In genomic region chr14:31313192-31313591, GRCm38 (mm10) we compare ENCODE assay signal across 19 mouse cellular contexts. TPM values are rescaled to one million over a fixed set of nuclear protein-coding genes. Genes with fewer than 3 reads are reported as not detected.
"Had no signal": no experiment of that assay in that cellular context is flagged by ENCODE, and none has a peak within 500 bp of the region (broad histone marks: within the 10 kb centered on the region; RNA-seq: fewer than 3 reads in every experiment).

No protein-coding gene starts in this region.

- DNase-seq: kidney, adult 11 months; kidney, adult 8-10 months; kidney, postnatal 10 days; kidney, postnatal 36 days; lung, adult 18-20 months; lung, postnatal 10 days; lung, postnatal 36 days; thymus, adult 18-20 months; thymus, postnatal 36 days had no signal

- H3K4me3 ChIP-seq: kidney, embryonic 15.5 days; lung, embryonic 15.5 days; megakaryocyte, embryonic 14.5 days; midbrain, embryonic 10.5 days; midbrain, embryonic 13.5 days; myocyte; neural tube, embryonic 13.5 days had no signal

- H3K27me3 ChIP-seq: kidney, embryonic 15.5 days; lung, embryonic 15.5 days; midbrain, embryonic 13.5 days; neural tube, embryonic 13.5 days had no signal

- H3K36me3 ChIP-seq: kidney, embryonic 15.5 days; lung, embryonic 15.5 days; midbrain, embryonic 10.5 days; midbrain, embryonic 13.5 days; neural tube, embryonic 13.5 days had no signal

- H3K27ac ChIP-seq: kidney, embryonic 15.5 days; liver, embryonic 14.5 days; lung, embryonic 15.5 days; midbrain, embryonic 10.5 days; midbrain, embryonic 13.5 days; neural tube, embryonic 13.5 days had no signal

- H3K4me1 ChIP-seq: lung, embryonic 15.5 days; megakaryocyte, embryonic 14.5 days; midbrain, embryonic 10.5 days; midbrain, embryonic 13.5 days; neural tube, embryonic 13.5 days had no signal

- H3K9ac ChIP-seq: kidney, embryonic 15.5 days; liver, embryonic 14.5 days; lung, embryonic 15.5 days; midbrain, embryonic 13.5 days; neural tube, embryonic 13.5 days had no signal

- H3K9me3 ChIP-seq: kidney, embryonic 15.5 days; lung, embryonic 15.5 days; midbrain, embryonic 10.5 days; midbrain, embryonic 13.5 days; neural tube, embryonic 13.5 days had no signal

- H3K4me2 ChIP-seq: kidney, embryonic 15.5 days; lung, embryonic 15.5 days; midbrain, embryonic 13.5 days; neural tube, embryonic 13.5 days had no signal

- ATAC-seq: midbrain, embryonic 13.5 days; midbrain, embryonic 16.5 days had no signal

RNA-seq across cellular contexts. Expression of gene Dnah1, which starts 10.5 kb away (rescaled TPM):
- total RNA-seq: monocyte, adult 5-6 weeks had no signal
